Mouse (Mus musculus) intestine, embryonic 16.5 days (tissue): ENCODE measurements around the gene Mamdc2. TPM values are rescaled to one million over a fixed set of nuclear protein-coding genes. Genes with fewer than 3 reads are reported as not detected.
"Not testable (repeated sequence)": the region's sequence is repeated elsewhere in the genome, so short reads cannot be mapped to it uniquely, and the experiment has no call there.

Experiments used
- ATAC-seq: fragments of 200-750 bp; cut with Nextera tagmentation; 2 replicates; pipeline ENCODE4 v1.8.0; 2017; ENCODE audit warnings: moderate TSS enrichment, moderate library complexity
- H3K27ac ChIP-seq: fragments of 300-500 bp; sonication (generic); 2 replicates; pipeline ENCODE4 v1.5.1; 2014; ENCODE audit warnings: mild to moderate bottlenecking, low read length
- H3K27me3 ChIP-seq: fragments of 300-500 bp; sonication (generic); replicated peaks from 2 replicates; pipeline ENCODE4 v1.6.1; 2014; ENCODE audit warnings: low read length, control low read depth, mixed read lengths; ENCODE audit not compliant: control insufficient read depth, insufficient read depth
- H3K36me3 ChIP-seq: fragments of 300-500 bp; sonication (generic); 2 replicates; pipeline ENCODE4 v1.6.1; 2014; ENCODE audit warnings: low read length, control low read depth; ENCODE audit not compliant: control insufficient read depth, insufficient read depth
- H3K4me1 ChIP-seq: fragments of 300-500 bp; sonication (generic); 2 replicates; pipeline ENCODE4 v1.6.1; 2014; ENCODE audit warnings: low read length, control low read depth, mixed read lengths; ENCODE audit not compliant: control insufficient read depth, insufficient read depth
- H3K4me2 ChIP-seq: fragments of 300-500 bp; sonication (generic); 2 replicates; pipeline ENCODE4 v1.6.1; 2014; ENCODE audit warnings: low read depth, low read length, control low read depth
- H3K4me3 ChIP-seq: fragments of 300-500 bp; sonication (generic); 2 replicates; pipeline ENCODE4 v1.5.1; 2014; ENCODE audit warnings: mild to moderate bottlenecking, low read length
- H3K9ac ChIP-seq: fragments of 300-500 bp; sonication (generic); 2 replicates; pipeline ENCODE4 v1.6.1; 2014; ENCODE audit warnings: low read depth, low read length
- H3K9me3 ChIP-seq: fragments of 300-500 bp; sonication (generic); 2 replicates; pipeline ENCODE4 v1.6.1; 2016; ENCODE audit warnings: low read length, control low read depth; ENCODE audit not compliant: control insufficient read depth
- WGBS: fragments of 180-500 bp; shearing (Covaris S2); extraction: QIAGEN DNeasy Blood & Tissue Kit; methylation state at CpG from one replicate; pipeline ENCODE4 v1.1.7; 2014; 5-methylcytosine and 5-hydroxymethylcytosine counted together
- polyA plus RNA-seq: library from polyadenylated mRNA; unstranded; fragments of >200 nt; fragmentation: Nextera tagmentation; extraction: Ambion mirVana; gene quantifications from 2 replicates; pipeline ENCODE4 v1.2.1, GENCODE M21; 2015

The Mamdc2 gene
- 2.0 and 2.1 TPM in 2 replicates for polyA plus RNA-seq

DNA sequence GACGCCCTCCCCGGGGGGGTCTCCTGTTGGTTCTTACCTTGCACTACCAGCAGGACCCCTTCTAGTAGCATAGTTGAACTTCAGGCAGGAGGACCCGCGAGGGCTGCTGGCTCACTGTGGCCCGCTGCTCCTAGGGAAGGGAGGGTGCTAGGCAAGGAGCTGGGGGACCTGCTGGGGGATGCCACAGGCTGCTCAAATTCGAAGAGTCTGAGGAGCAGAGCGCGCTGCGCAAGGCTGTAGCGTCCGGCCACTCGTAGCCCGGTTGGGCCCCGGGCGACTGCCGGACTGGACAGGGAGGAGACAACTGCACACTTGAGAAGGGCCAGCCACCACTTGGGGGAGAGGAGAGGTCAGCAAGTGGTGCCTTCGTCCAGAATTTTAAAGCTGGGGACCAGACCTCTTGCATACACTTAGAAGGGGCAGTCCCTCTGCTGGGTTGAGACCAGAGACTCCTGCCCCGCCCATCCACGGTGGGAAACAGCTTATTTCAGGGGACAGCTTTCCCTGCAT is at the start of gene Mamdc2:
Gene Mamdc2, minus strand, starts transcription at position 455 of the 510 bp plus-strand sequence.
- WGBS: 1% methylated on average over 19 of the region's 19 CpGs
- H3K27me3 ChIP-seq: no peaks in the 10 kb centered on the region
- H3K4me1 ChIP-seq: peaks cover 6% of the 10 kb centered on the region; the same call in 1 of the 2 replicates
- no peak within 1 kb of the TSS for H3K27ac ChIP-seq
- H3K36me3 ChIP-seq: no peaks in the 10 kb centered on the region
- H3K4me3 ChIP-seq: peak within 1 kb of the TSS; percentile 56
- peak within 1 kb of the TSS; percentile 64 for H3K9ac ChIP-seq
- ATAC-seq: peak; percentile 63
- H3K4me2 ChIP-seq: peak within 1 kb of the TSS; percentile 98
- H3K9me3 ChIP-seq: no peaks in the 10 kb centered on the region

DNA sequence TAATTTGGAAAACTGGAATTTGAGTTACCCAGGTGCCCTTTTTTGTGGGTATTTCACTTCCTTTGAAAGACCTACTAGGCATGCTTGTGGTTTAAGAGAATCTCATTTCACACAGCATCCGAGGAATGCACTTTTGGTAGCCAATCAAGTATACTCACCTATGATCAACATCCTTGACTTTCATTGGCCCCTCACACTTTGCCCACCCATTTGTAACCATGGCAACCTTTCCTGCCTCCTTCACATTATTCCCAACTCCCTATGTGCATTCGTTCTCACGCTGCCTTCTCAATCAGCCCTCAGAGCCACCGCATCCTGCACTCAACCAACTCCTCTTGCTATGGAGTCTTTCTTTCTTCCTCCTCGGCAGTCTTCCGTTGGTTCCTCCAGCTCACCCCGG is 49.8 kb upstream of the Mamdc2 start:
- Histone ChIP-seq H3K4me1 (no peaks in the 10 kb centered on the region), H3K9me3 (no peaks in the 10 kb centered on the region), H3K9ac (no peak overlapping the region), H3K4me2 (no peak overlapping the region), H3K36me3 (no peaks in the 10 kb centered on the region), H3K4me3 (no peak overlapping the region), H3K27ac (no peak overlapping the region), H3K27me3 (no peaks in the 10 kb centered on the region)
- WGBS: 90% methylated on average over 7 of the region's 7 CpGs
- ATAC-seq: no peak

DNA sequence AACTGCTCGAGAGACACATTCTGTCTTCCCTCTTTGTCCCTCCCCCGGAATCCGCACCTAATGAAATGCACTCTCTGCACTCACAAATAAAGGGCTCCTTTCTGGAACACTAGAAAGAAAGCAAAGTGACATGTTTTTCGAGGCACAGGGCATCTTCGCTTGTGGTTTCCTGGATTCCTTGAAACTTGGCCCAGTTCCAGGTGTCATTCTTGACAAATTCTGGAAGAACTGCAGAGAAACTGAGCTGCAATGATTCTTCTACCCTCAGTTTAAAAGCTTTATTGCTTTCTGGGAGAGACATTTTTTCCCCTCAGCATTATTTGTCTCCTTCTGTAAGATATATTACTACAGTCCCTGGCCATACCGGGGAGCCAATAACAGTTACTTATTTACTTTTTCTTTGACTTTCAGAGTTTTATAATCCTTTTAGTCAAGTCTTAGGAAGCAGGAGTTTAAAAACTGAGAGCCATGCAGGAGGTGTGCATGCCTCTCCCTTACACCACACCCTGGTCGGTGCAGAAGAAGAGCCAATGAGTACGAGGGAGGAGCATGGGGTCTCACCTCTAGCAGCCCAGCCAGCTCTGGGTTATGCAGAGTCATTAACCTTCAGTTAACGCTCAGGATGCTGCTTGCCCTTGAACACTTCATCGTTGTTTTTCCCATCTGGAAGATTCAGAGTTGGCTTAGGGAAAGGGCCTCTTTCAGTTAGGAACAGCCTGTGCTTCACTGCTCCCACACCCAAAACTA is 49.1 kb upstream of the Mamdc2 start:
- no peak overlapping the region for H3K4me2 ChIP-seq
- H3K4me1 ChIP-seq: no peaks in the 10 kb centered on the region
- WGBS: 39% methylated on average over 10 of the region's 10 CpGs
- no peaks in the 10 kb centered on the region for H3K27me3 ChIP-seq
- no peak overlapping the region for H3K9ac ChIP-seq
- ATAC-seq: peak; percentile 69; the same call in 1 of the 2 replicates
- no peak overlapping the region for H3K27ac ChIP-seq
- no peaks in the 10 kb centered on the region for H3K9me3 ChIP-seq
- H3K36me3 ChIP-seq: no peaks in the 10 kb centered on the region
- H3K4me3 ChIP-seq: no peak overlapping the region

DNA sequence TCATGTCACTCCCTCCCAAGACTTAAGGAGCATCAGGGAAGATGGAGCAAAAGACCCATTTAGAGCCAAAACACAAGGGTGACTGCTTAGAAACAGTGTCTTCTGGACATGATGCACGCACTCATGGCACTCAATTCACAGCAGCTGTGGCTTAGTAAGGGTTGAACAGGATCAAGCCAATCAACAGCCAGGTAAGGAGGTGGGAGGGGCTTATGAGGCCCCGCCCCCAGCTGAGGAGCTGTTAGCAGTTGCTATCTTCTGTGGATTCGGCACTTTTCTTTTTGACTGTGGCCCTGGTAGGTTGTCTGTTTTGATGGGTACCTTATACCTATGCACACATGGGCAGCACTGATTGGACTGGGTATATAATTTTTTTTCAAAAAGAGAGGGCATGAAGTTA is 48.3 kb upstream of the Mamdc2 start:
- ATAC-seq: no peak
- 91% methylated on average over 3 of the region's 3 CpGs for WGBS
- no peaks in the 10 kb centered on the region for H3K4me1 ChIP-seq

DNA sequence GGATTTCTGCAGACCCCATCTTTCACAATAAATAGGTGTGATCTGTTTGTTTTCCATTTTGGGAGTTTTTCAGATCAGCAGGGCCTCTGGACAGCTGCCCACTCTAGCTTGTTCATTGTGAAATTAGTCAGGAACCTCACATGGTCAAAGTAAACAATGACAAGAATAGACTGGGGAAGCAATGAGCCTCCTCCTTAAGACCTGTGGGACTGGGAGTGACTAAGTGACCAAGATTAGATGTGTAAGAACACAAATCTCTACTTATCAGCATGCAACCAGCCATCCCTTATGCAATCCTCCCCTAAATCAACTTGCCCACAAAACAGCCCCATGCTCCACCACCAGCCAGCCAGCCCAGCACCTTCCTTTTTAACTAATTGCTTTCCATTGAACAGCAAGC is 44.4 kb upstream of the Mamdc2 start:
- no peaks in the 10 kb centered on the region for H3K36me3 ChIP-seq
- no peak overlapping the region for H3K9ac ChIP-seq
- no peak overlapping the region for H3K4me3 ChIP-seq
- H3K4me1 ChIP-seq: 0 out of 2 replicates have a peak, but pooled peaks cover 3% of the 10 kb centered on the region
- H3K4me2 ChIP-seq: no peak overlapping the region
- H3K9me3 ChIP-seq: no peaks in the 10 kb centered on the region
- ATAC-seq: no peak
- no peak overlapping the region for H3K27ac ChIP-seq
- no peaks in the 10 kb centered on the region for H3K27me3 ChIP-seq

More for the DNA sequence above, 48.3 kb upstream of the Mamdc2 start:
- no peaks in the 10 kb centered on the region for H3K27me3 ChIP-seq
- no peak overlapping the region for H3K27ac ChIP-seq
- H3K4me2 ChIP-seq: no peak overlapping the region
- no peaks in the 10 kb centered on the region for H3K36me3 ChIP-seq
- no peak overlapping the region for H3K9ac ChIP-seq
- H3K4me3 ChIP-seq: no peak overlapping the region
- H3K9me3 ChIP-seq: no peaks in the 10 kb centered on the region

DNA sequence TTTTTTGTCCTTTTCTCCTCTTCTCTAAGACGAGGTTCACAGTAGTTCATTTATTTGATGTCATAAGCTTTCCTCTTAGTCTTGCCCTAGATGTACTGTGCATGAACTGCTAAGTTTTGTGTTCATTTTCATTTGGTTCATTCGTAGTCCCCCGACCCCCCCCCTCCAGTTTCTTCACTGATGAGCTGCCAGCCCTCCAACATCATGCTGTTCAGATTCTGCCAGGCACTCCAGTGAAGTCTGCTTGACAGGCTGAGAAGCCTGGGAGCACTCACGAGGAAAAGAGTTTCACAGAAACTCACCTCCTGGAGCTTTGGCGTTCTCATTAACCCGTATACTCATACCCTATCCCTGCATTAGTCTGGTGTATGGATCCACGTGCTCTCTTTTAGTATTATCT is 42.5 kb upstream of the Mamdc2 start:
- WGBS: 40% methylated on average over 7 of the region's 7 CpGs
- not testable (repeated sequence) for H3K27me3 ChIP-seq, H3K36me3 ChIP-seq, H3K9ac ChIP-seq, H3K27ac ChIP-seq, H3K4me3 ChIP-seq, ATAC-seq, H3K4me2 ChIP-seq, H3K4me1 ChIP-seq, H3K9me3 ChIP-seq

DNA sequence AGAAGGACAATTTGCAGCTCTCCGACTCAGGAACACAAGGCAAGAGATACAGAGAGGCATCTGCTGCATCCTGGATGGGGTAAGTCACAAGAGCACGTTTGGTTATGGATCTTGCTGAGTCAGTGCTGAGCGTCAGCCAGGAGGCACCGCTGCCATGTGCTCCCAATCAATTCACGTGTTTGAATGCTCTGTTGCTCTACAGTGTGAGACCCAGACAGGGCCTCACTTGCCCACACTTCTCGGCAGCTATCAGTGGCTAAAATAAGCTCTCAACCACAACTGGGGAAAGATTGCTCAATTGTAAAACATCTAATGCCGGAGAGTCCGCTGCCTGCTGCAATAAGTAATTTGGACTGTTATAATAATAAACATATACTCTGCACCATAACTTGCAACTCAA is 41.5 kb upstream of the Mamdc2 start:
- no peak overlapping the region for H3K27ac ChIP-seq
- no peak overlapping the region for H3K4me2 ChIP-seq
- H3K4me1 ChIP-seq: 0 out of 2 replicates have a peak, but pooled peaks cover 3% of the 10 kb centered on the region
- no peak; the same call in 1 of the 2 replicates for ATAC-seq
- no peak overlapping the region for H3K9ac ChIP-seq
- H3K36me3 ChIP-seq: no peaks in the 10 kb centered on the region
- WGBS: 34% methylated on average over 8 of the region's 8 CpGs
- no peaks in the 10 kb centered on the region for H3K9me3 ChIP-seq
- H3K4me3 ChIP-seq: no peak overlapping the region
- H3K27me3 ChIP-seq: no peaks in the 10 kb centered on the region

DNA sequence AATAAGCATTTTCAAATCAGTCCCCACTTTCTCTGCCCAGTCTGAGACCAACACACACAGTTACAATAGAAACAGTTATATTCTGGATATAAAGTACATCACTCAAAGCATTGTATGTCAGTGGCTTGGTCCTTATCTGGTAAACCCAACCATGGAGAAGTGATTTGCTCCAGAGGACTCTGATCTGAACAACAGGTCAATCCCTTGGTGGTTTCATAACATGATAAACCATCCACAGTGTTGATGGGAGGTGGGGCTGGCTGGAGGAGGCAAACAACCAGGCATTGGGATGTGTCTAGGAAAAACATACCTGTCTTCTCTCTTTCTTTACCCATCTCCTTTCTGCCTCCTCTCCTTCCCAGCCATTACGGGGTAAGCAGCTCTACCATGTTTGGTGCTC is 39.2 kb upstream of the Mamdc2 start:
- ATAC-seq: no peak
- WGBS: 88% methylated on average over 1 of the region's 1 CpGs
- H3K4me1 ChIP-seq: 0 out of 2 replicates have a peak, but pooled peaks cover 3% of the 10 kb centered on the region
- no peak overlapping the region for H3K4me2 ChIP-seq
- H3K27me3 ChIP-seq: no peaks in the 10 kb centered on the region
- no peak overlapping the region for H3K4me3 ChIP-seq
- H3K9ac ChIP-seq: no peak overlapping the region
- H3K9me3 ChIP-seq: no peaks in the 10 kb centered on the region
- H3K27ac ChIP-seq: no peak overlapping the region
- H3K36me3 ChIP-seq: no peaks in the 10 kb centered on the region

DNA sequence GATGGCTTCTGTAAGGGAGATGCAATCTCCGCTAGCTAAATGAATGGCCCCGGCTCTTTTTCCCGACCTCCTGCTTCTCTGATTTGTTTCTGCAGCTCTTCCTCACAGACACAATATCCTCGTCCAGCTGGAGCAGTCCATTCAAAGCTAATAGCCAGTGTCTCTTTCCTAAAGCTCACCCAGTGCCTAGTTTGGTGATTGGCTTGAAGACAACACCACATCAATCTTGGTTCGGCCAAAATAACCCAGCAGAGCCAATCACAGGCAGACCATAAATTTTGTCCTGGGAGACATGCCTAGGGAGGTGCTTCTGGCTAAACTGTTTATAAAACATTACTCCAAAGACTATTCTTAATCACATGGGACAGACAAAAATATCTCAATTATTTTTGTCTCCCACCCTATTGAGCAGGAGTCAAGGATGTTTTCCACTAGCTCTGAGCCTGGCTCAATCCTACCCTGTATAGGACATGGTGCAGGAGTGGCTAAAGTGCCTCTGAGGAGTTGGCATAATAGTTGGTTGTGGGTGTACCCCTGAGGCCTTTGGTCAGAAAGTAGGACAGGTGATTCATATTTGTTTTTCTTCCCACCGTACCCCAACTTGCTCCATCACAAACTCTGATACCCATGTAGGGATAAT is 38.5 kb upstream of the Mamdc2 start:
- no peak overlapping the region for H3K4me3 ChIP-seq
- ATAC-seq: no peak

More for the DNA sequence above, 38.5 kb upstream of the Mamdc2 start:
- Histone ChIP-seq H3K4me1 (0 out of 2 replicates have a peak, but pooled peaks cover 3% of the 10 kb centered on the region), H3K4me2 (no peak overlapping the region), H3K27ac (no peak overlapping the region), H3K27me3 (no peaks in the 10 kb centered on the region), H3K36me3 (no peaks in the 10 kb centered on the region), H3K9ac (no peak overlapping the region), H3K9me3 (no peaks in the 10 kb centered on the region)
- WGBS: 52% methylated on average over 6 of the region's 6 CpGs
